Mouse (Mus musculus) common myeloid progenitor, adult 5-6 weeks (primary cell): ENCODE data around the gene Frmd3. TPM values are rescaled to one million over a fixed set of nuclear protein-coding genes. Genes with fewer than 3 reads are reported as not detected.

Source experiments
- total RNA-seq: library from RNA; stranded (forward); fragments of 200-1000, 187-1606 nt; gene quantifications from 2 replicates; pipeline ENCODE4 v1.2.3, GENCODE M21; 2017

The Frmd3 gene
- total RNA-seq, 1 experiment from 2014 or later, result not detected

Other genes with a start within 250 kb of the Frmd3 start
- gene Rasef, start 222.4 kb upstream of the Frmd3 start, total RNA-seq, result not detected in 2 replicates
- gene Gm11758, start 137.2 kb upstream of the Frmd3 start, total RNA-seq, result not detected in 2 replicates
- gene Gm11757, start 122.3 kb upstream of the Frmd3 start, total RNA-seq, result not detected in 2 replicates
- not detected in 2 replicates for gene Gm13871, start 107.5 kb upstream of the Frmd3 start, total RNA-seq
- not detected in 2 replicates for gene Gm11756, start 92.7 kb upstream of the Frmd3 start, total RNA-seq
- gene 2310002L09Rik, start 62.6 kb upstream of the Frmd3 start, total RNA-seq, result not detected in 2 replicates
- 29.2 and 30.7 TPM in 2 replicates for gene Kdm4c, start 229.1 kb downstream of the Frmd3 start, total RNA-seq